Mouse (Mus musculus) erythroblast, adult 5-6 weeks (primary cell): ENCODE results near the gene Cldn8. TPM values are rescaled to one million over a fixed set of nuclear protein-coding genes. Genes with fewer than 3 reads are reported as not detected.

Experiments used
- ATAC-seq: replicated peaks from 2 replicates; pipeline ENCODE4 v1.8.0; 2016; ENCODE audit warnings: moderate number of reproducible peaks, mild to moderate bottlenecking, moderate TSS enrichment, inconsistent platforms; ENCODE audit not compliant: poor library complexity, low FRiP score, severe bottlenecking
- total RNA-seq, 2 experiments: library from RNA; stranded (forward) in 1 of 2; stranded (reverse) in 1 of 2; fragments of 150-400 nt in 1 of 2; fragments of 200-764, 138-1000 nt in 1 of 2; gene quantifications; 2 replicates each; pipeline versions ENCODE4 v1.2.3 to v1.2.4; 2015 to 2017; ENCODE audit warnings: low replicate concordance in 2 of 2

Gene Cldn8
- total RNA-seq (2015; ENCODE audit: low replicate concordance) (not detected in 2 replicates), total RNA-seq (2017; ENCODE audit: low replicate concordance) (not detected in 2 replicates)

DNA sequence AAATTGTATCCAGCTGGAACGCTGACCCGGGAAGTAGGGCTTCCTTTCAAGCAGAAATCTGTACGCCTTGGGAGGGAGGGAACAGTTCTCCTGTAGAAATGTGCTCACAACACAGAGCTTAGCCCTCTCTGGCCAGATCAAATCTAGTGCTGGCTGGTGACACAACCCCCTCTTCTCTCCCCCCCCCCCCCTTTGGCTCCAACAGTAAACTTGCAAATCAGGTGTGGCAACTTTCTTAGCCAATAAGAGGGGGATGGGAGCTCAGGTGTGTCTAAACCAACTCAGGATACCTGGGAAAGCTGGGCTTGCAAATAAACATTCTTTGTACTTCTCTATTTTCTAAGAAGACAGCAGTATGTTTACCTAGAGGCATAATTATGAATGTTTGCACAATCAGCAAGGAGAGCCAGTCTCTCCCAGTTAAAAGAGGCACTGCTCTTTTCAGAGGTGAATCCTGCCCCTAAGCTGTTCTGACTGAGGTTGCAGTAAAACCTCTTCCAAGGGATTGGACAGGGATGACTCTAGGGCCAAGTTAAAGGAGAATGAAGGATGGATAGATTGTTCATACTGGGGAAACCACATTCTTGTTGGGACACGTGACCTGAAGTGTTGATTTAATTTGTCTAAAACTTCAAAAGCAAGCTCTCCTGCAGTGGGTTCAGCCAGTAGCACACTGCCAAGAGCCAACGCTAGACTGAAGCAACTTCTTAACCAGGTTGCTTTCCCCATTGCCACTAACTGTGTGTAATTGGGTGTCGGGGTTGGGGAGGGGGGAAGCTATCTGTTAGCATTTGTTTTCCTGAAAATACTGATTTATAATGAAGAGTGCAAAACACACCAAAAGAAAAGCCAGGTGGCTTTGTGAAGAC is at the start of gene Cldn8:
Gene Cldn8, minus strand, starts transcription at position 139 of the 869 bp plus-strand sequence.
- no peak for ATAC-seq

DNA sequence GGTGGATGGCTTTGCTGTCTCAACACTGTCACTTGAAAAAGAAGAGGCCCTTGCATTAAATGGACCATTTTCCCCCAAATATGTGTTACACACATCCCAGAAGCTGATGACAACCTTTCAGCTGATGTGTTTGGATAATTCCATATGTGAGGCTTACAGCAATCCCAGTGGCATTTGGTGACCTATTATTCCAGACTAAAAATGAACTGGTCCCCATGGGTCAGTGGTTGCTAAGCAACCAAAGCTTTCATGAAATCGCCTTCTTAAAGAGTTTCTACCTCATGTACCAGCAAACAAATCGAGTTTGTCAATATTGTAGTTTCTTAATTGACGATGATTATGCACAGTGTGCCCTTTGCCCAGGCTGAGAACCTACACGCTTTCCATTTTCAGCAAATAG is 49.7 kb upstream of the Cldn8 start:
- ATAC-seq: no peak

DNA sequence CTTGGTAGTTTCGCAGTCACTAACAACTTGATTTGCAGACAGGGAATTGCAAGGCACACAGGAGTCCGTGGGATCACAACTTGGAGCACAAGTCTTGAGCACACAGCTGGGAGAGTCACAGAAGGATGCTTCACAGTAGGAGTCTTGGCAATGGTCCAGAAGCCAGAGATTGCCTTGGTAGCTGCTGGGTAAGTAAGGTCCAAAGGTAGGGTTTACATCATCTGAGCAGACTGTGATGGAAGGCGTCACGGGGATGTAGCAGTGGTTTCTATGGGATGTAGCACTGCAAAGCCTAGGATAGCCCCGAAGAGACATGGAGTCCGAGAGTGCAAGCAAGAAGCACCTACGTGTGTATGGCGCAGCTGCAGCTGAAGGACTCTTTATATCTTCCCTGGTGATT is 48.9 kb upstream of the Cldn8 start, which contains the start of gene Krtap24-1:
Gene Krtap24-1, minus strand, starts transcription at position 358 of the 400 bp plus-strand sequence.
- ATAC-seq: no peak

DNA sequence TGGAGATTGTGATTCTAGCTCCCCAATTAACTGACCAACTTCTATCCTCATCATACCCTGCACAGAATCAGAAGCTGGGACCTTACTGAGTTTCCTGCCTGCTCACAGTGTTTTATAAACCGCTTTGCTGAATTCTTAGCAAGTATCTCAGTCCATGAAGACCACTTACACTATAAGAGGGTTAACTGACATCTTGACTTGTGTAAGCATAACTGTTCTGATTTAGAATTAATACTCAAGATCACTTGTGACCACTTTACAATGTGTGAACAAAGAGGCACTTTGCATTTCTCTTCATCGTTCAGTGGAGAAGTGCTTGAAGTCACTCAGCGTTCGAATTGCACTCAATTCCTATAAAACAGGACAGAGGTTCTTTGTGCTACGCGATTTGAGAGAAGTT is 41.6 kb upstream of the Cldn8 start:
- no peak for ATAC-seq

DNA sequence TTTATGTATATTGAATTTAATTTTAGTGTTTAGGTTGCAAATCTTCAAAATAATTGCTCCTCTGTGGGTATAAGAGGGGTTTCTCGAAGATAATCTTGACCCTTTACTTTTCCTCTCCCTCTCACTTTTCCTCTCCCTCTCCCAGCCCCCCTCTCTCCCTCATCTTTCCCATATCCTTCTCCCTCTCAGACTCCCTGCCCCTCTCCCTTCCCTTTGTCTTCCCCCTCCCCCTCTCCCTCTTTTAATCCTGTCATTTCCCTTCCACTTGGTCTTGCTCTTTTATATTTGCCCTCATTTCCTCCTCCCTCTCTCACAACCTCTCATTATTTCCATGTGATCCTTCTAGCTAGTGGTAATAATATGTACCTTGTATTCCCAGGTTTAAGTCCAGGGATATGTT is 39.5 kb upstream of the Cldn8 start:
- no peak for ATAC-seq

DNA sequence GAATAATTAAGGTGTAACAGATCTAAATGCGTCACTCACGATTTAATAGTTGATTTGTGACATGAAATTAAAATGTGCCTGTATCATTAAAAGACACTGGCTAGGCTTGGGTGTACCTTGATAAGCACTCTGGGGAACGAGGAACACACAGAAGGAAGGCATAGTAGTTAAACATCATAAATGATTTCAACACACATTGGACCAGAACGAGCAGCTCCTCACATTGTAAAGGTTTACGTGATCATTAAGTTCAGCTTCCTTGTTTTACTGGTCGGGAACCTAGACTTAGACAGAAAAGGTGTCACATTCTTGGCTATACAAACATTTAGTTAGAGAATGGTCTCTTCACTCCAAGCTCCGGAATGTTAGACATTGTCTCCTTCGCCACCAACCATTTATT is 37.3 kb upstream of the Cldn8 start:
- ATAC-seq: no peak

DNA sequence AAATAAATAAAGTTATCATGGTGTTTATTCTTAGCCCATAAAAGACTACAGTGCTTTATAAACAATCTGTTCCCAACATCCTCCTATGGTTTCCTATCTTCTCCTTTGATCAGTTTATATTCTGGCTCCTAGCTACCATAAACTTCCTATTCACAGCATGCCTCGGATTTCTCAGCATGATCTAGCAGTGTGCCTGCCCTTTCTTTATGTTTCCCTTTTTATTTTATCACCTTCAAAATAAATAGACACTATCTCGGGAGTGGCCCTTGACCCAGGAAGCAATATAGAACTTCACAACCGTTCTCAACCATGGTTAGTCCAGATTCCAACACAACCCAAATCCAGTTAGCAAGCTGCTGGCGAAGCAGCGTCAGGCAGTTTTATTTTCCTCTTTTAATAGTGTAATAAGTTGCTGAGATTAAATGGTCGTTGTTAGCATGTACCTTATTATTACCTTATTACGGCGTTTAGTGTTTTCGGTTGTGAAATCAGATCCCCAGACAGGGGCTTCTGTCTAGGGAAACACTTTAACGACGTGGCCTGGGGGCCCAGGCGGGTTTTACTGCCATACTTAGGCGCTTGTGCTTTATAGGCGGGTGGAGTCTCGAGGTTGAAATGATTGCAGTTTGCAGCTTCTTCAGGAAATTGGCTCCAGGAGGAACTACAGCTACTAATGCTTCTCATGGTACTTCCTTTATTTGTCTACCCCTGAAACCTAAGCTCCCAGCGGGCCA is 36.7 kb upstream of the Cldn8 start:
- no peak for ATAC-seq

DNA sequence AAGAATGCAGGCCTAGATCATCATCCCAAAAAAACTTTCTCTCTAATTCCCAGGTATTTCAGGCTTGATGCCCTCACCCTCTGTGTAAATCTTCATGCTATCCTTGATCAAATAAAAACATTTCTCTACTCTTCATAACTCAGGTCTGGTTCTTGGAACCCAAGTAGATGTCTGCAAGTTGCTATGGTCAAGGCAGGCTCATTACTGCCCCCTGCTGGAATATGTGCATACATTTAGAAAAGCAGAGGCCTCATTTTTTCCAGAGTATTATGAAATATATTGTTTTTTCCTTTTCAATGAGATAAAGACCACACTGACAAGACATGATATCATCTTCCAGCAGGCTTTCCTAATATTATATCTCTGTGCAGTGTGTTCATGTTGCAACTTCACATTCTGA is 29.8 kb upstream of the Cldn8 start:
- no peak for ATAC-seq

DNA sequence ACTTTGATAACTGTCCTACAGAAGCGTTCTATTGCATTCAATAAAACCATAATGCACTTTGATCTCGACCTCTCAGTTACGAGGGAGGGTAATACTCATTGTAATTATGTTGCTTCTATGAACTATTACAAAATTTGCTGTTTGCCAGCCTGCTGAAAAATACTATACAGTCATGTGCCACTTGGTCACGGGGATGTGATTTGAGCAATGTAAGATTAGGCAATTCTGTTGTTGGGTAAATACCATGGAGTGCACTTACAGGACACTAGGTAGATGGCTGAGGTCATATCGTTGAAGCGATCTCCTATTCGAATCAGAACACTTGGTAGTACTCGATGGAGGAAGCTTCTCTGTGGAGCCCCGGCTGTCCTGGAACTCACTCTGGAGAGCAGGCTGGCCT is 20.4 kb upstream of the Cldn8 start:
- no peak for ATAC-seq

DNA sequence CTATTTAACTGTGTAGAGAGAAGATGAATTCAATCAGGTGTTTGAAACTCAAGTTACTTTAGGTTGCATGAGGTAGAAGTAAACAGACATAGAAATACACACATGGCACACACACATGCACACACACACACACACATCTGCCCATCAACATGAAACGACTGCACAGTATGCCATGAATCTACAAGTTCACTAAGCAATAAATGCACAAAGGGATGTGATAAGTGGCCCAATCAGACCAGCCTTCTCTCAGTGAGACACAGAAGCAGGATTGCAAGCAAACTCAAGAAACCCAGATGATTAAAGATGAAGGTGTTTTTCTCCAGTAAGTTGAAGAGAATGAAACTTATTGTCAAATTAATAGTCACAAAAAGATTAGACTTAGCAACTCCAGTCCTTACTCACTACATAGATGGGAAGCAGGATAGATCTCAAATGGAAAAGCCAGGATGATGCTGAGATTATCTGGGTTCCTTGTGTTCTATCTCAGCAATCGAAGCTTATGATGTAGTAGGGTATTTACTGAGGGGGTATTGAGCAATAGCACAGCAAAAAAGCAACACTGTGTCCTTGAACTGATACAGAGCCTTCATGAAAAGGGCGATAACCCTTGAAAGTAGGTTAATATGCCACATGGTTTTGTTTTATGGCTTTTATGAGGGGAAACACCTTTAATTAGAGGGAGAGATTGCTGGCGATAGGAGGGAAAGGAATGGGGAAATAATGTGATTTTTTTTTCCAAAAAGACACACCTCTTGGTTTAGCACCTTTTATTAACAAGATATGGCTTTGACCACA is 13.1 kb upstream of the Cldn8 start:
- ATAC-seq: no peak

DNA sequence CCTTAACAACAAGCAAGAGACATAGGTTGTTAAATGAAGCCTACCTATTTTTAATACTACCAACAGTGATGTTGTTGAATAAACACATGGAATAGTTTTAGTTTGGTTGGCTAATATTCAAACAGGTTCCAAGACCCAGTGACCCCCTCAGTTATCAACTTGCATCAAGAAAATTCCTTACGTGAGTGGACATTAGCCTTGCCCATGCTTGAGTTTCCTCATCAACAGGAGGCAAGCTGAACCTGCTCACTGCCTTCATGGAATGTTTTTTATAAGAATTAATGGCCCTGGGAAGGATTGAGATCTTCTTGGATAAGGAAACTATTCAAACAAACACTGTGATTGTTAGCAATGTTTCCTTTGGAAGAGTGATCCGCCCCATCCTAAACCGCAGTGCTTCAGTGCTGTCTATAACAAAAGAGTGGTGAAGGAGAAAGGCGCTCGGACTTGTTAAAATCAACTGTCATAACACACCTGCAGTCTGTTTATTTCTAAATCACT is 10.0 kb upstream of the Cldn8 start:
- ATAC-seq: no peak

DNA sequence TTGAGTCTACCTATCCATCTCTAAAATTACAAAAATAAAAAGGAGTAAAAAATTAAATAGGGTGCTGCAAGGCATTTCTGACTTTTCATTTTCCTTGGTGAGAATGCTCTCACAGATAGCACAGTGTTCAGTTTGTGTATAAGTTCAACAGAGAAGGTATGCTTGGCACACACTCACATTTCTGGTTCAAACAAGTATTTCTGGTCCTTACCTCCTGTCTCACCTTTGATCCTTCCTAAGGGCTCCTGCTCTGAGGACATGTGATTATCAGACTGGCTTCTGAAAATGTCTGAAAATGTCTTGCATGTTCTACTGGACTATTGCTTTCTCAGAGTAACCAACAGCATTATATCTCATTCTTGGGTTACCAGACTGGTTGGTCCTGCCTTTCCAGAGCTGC is 7.2 kb upstream of the Cldn8 start:
- no peak for ATAC-seq

DNA sequence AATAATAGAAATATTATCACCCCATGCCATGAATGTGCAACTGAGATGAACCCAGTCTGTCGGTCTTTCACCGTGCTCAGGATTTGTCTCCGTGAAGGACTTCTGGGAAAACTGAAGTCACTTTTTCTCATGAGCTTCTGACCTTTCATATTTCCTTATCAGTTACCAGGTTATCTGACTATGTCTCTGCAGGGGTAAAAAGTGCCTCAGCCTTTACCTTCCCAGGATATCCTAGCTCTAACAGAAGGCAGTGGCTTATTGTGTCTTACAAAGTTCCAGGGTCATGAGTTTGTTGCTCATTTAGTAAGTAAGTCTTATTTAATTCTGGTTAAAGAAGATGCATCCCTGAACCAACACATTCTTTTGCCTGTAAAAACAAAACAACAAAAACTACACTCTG is 6.7 kb upstream of the Cldn8 start:
- ATAC-seq: no peak

DNA sequence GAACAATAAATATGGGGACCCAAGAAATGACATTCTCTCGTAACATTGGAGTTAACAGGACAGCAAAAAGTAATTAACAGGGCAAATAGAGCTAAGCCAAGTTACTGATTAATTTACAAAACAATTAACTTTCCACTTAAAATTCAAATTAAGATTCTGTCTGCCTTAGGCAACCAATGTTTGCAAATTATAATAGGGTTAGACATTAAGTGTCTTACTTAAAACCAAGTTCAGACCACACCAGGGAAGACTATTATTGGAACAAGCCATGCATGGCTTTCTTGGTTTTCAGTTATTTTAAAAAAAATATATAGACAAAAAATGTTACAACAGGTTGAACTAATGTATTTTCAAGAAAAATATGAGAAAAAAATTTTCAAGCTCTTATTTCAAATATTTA is 6.1 kb upstream of the Cldn8 start:
- ATAC-seq: no peak

DNA sequence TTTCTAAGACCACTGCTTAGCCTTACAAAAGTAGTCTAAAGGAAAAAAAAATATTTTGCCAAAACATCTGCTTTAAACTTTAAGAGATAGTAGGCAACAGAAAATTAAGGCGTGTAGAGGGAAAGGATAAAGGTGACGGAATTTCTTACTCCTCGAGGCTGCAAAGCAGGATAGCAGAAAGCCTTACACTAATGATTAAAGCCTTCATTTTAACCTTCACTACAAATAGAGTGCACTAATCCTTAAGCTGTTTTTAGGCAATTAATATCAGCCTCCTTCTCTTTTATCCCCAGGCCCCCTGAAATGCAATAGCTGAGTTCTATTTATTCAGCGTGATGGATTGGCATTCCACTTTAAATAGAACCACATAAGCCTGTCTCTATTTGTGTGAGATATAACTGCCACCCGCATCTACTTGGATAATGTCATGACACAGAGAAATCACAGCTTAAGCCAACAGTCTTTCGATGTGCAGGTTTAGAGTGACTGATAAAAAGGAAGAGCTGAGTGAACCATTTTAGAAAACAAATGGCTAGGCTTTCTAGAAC is 1.3 kb downstream of the Cldn8 start:
- ATAC-seq: no peak

DNA sequence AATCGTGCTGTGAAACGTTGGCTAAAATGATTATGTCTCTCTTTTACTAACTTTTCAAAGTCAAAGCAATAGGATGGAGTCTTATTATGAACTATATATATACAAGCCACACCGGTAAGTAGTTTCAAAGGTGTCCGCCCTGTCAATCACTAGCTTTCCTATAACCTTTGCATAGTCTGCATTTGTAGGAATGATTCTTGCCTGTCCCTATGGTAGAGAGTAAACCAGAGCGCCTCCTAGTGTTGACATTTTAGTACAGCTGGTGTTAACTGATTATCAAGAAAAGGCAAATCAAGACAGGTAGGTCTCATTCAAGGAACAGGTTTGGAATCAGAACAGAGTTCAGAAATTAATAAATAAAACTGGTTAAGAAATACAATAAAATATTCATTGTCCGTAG is 20.5 kb downstream of the Cldn8 start:
- no peak for ATAC-seq

DNA sequence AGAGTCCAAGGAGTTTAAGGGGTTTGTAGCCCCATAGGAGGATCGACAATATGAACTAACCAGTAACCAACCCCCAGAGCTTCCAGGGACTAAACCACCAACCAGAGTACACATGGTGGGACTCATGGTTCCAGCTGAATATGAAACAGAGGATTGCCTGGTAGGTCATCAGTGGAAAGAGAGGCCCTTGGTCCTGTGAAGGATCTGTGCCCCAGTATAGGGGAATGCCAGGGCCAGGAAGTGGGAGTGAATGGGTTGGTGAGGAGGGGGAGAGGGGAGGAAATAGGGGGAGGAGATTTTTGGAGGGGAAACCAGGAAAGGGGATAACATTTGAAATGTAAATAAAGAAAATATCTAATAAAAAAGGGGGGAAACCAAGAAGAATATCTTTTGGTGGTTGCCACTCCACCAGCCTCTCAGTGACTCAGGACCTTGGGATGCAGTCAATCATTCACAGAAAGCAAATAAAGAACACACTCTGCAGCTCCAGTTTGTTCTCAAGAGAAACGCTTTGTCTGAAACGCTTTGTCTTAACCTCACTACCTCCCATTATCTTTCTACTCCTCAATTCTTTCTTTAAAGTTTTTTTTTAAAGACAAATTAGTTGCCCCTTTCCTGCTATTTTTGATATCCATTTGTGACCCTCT is 23.0 kb downstream of the Cldn8 start:
- no peak for ATAC-seq

DNA sequence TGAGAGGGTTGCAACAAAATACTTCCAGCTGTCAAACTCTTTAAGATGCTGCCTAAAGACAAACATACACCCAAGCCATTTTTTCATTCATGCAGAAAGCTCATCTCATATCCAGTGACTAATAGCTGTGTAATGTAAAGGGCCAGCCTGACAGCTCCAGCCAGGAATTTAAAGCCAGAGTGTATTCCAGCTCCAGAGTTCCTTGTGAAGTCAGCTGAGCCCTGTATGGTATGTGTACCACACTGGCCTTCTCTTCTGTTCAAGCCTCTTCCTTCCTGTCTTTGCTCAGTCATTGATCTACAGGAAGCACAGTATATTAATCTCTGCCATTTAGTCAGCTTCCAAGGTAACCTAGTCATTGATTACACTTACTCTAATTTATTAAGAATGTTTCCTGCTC is 51.6 kb downstream of the Cldn8 start:
- ATAC-seq: no peak
